Mouse (Mus musculus) CD4-positive, CD25-positive, alpha-beta regulatory T cell, adult 9 weeks (primary cell): ENCODE results near the gene P4htm. TPM values are rescaled to one million over a fixed set of nuclear protein-coding genes. Genes with fewer than 3 reads are reported as not detected.

Experiments used
- polyA plus RNA-seq: library from polyadenylated mRNA; unstranded; fragments of 100-300 nt; shearing (Covaris generic); gene quantifications from one replicate; pipeline ENCODE4 v1.2.1, GENCODE M21; 2017

Gene P4htm
- 16.3 TPM for polyA plus RNA-seq

GRCm38 (mm10) chr9:108596998-108597764, at the start of gene P4htm:
P4htm (minus strand) TSS chr9:108597667.

GRCm38 (mm10) chr9:108578545-108579343, 18.7 kb downstream of the P4htm start, which contains the start of gene Wdr6:
Wdr6 (minus strand) TSS chr9:108578739.

GRCm38 (mm10) chr9:108569381-108570206, 27.9 kb downstream of the P4htm start, which contains the start of gene Dalrd3:
Dalrd3 (plus strand) TSS chr9:108569886.

GRCm38 (mm10) chr9:108566815-108567776, 30.4 kb downstream of the P4htm start, which contains the start of gene Ndufaf3:
Ndufaf3 (minus strand) TSS chr9:108567434.

GRCm38 (mm10) chr9:108560227-108560841, 37.1 kb downstream of the P4htm start, which contains the start of gene Impdh2:
Impdh2 (plus strand) TSS chr9:108560286.

Other genes with a start within 250 kb of the P4htm start
- 152 TPM for gene Usp4, start 249.8 kb downstream of the P4htm start, polyA plus RNA-seq
- 2.8 TPM for gene 1700102P08Rik, start 204.9 kb downstream of the P4htm start, polyA plus RNA-seq
- not detected for gene Ccdc36, start 169.2 kb downstream of the P4htm start, polyA plus RNA-seq
- not detected for gene BC048562, start 161.2 kb downstream of the P4htm start, polyA plus RNA-seq
- 51.6 TPM for gene Ccdc71, start 137.1 kb downstream of the P4htm start, polyA plus RNA-seq
- gene Klhdc8b, start 136.1 kb downstream of the P4htm start, polyA plus RNA-seq, result 3.6 TPM
- gene Lamb2, start 117.9 kb downstream of the P4htm start, polyA plus RNA-seq, result 0.16 TPM
- 138 TPM for gene Usp19, start 107.1 kb downstream of the P4htm start, polyA plus RNA-seq
- 129 TPM for gene Qars, start 90.0 kb downstream of the P4htm start, polyA plus RNA-seq
- 144 TPM for gene Qrich1, start 80.9 kb downstream of the P4htm start, polyA plus RNA-seq
- 122 TPM for gene Impdh2, start 37.4 kb downstream of the P4htm start, polyA plus RNA-seq
- 77.9 TPM for gene Ndufaf3, start 30.2 kb downstream of the P4htm start, polyA plus RNA-seq
- gene Dalrd3, start 27.8 kb downstream of the P4htm start, polyA plus RNA-seq, result 131 TPM
- gene Wdr6, start 18.9 kb downstream of the P4htm start, polyA plus RNA-seq, result 90.3 TPM
- gene Arih2, start 51.7 kb upstream of the P4htm start, polyA plus RNA-seq, result 54.4 TPM
- 68.6 TPM for gene Slc25a20, start 64.4 kb upstream of the P4htm start, polyA plus RNA-seq
- gene Prkar2a, start 91.6 kb upstream of the P4htm start, polyA plus RNA-seq, result 3.9 TPM
- gene Ip6k2, start 186.1 kb upstream of the P4htm start, polyA plus RNA-seq, result 18.0 TPM
- gene Nckipsd, start 210.7 kb upstream of the P4htm start, polyA plus RNA-seq, result 3.8 TPM
- 0.45 TPM for gene Celsr3, start 228.7 kb upstream of the P4htm start, polyA plus RNA-seq